Mouse (Mus musculus): ENCODE data around the gene Ccdc9b.
A peak's percentile ranks its signal among the peaks of the same experiment; 100 is the strongest.

Ccdc9b gene

DNA sequence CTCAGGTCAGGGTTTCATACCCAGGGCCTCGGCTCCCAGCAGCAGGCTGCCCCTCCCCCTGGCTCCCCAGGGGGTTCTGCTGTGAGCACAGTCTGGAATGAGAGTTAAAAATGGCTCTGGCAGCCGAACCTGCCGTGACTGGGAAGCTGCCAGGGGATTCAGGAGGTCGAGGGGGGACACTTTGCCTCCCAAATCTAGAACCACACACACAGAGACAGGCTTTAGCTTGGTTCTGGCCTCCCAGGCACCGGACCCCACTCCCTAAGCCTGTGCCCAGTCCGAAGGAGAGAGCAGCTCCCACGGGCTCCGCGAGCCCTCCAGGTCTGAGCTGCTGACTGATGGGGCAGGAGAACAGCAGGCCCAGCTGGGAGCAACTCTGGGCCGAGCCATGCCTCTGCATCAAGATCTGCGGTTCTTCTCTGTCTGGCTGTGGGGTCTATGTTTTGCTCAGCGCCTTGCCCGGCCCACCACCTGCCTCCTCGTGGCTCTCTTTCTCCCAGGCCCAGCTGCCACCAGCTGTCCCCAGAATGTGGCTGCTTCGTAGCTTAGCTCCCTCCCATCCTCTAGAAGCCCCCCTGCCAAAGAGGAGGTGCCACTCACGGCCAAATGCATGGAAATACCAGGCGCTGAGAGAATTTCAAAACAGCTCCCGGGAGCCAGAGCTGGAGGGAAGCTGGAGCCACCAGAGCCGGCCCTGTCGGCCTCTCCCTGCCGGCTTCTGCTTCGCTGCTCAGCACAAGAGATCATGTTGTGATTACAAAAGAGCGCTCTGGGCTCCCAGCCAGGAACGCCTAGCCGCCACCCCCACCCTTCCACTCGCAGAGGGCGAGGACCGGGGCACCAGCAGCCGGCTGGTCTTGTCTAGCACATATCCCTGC is at the start of gene Ccdc9b:
Gene Ccdc9b, minus strand, starts transcription at position 756 of the 878 bp plus-strand sequence.
- peak; percentile 63 for DNase-seq (ENCODE audit: low read depth, low spot score)

DNA sequence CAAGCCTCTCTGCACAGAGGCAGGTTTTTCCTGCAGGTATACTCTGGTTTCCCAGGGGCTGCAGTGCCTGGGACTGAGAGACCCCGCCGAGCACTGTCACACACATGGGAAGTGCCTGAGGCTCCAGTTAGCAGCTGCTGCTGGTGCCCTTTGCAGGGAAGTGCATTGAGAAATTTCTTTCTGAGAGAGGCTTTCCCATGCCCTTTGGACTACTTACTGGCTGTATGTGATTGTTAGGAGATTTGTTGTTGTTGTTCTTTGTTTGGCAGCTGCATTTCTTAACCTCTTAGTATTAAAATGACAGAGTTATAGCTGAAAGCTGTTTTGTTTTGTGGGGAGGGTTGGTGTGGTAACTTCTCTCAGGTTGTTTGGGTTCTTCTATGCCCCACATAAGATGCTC is 48.4 kb upstream of the Ccdc9b start:
- no peak for DNase-seq (ENCODE audit: low read depth, low spot score)

DNA sequence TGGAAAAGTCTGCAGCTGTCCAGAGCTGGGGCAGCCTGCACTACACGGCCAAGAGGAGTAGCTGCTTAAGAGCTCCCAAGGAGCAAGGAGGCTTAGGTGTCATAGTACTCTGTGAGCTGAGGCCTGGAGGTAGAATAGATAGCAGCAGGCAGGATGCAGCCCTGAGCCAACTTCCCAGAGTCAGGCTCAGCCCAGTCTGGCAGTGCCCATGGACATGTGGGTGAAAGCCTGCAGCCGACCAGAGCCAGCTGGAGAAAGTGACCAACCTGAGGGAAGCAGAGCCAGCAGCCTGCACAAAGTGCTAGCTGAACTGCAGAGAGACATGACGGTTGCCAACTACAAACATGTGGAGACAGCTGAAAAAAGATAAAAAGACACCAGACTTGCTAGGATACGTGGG is 44.4 kb upstream of the Ccdc9b start:
- no peak for DNase-seq (ENCODE audit: low read depth, low spot score)

DNA sequence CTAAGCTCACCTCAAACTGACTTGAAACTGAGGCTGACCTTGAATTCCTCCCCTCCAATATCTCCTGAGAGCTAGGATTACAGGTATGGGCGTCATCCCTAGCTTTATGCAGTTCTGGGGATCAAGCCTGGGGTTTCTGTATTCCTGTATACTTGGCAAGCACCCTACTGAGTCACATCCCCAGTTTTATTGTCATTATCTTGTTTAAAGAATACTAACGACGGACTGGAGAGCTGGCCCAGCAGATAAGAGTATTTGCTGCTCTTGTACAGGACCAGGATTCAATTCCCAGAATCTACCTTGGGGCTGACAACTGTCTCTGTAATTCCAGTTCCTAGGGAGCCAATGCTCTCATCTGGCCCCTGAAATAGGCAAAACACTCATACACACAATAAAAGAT is 43.3 kb upstream of the Ccdc9b start:
- no peak for DNase-seq (ENCODE audit: low read depth, low spot score)

DNA sequence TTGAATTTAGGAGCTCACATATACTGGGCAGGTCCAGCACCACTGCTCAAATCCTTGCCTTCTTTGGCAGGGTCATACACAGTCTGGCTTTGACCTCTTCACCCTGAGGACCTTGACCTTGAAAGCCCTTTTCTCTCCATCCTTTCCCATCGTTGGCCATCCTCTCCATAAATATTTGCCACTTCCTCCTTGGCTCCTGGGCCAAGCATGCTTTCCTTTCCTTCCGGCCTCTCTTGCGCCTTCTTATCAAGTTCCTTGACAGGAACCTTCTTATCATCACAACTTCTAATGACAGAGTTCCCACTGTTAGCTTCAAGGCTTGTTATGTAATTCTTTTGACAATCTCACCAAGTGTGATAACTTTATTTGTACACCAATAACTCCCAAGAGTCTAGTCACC is 42.7 kb upstream of the Ccdc9b start:
- DNase-seq (ENCODE audit: low read depth, low spot score): no peak

DNA sequence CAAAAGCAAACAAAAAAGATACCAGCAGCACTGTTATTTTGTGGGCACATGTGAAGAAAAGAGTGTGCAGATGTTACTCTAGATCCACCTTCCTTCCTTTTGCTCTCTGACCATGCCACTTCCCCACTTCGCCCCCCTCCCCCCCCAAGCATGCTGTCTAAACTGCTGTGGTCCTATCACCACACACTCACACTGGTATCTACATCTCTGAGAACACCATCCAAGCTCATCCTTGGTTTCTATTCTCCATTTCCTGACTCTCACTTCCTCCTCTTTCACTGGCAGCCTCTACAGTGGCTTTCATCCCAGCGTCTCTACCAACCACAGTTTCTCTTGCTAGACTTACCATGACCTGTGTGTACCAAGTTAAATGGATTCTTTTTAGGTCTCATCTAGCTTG is 42.0 kb upstream of the Ccdc9b start:
- DNase-seq (ENCODE audit: low read depth, low spot score): no peak

DNA sequence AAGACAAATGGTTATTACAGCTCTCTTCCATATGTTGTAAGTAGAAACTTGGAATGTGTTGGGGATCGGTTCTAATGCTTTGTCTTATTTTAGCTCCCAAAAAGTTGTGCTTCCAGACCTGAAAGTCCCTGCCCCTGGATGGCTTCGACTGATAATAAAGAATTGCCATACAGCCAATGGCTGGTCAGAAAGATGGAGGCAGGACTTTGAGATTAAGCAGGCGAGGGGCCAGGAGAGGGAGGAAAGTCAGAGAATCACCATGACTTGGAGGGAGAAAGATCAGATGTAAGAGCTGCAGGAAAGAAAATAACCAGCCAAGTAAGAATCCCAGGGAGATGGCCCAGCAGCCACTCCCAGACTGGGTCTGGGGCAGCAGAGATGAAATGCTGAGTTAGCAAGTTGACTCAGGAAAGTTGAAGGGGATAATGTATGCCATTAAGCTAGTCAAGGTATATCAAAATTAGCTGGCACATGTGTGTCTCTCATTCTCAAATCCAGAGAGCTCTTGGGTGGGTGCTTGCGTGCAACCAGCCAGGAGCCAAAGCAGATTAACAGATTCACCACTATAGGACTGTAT is 40.2 kb upstream of the Ccdc9b start:
- DNase-seq (ENCODE audit: low read depth, low spot score): no peak

DNA sequence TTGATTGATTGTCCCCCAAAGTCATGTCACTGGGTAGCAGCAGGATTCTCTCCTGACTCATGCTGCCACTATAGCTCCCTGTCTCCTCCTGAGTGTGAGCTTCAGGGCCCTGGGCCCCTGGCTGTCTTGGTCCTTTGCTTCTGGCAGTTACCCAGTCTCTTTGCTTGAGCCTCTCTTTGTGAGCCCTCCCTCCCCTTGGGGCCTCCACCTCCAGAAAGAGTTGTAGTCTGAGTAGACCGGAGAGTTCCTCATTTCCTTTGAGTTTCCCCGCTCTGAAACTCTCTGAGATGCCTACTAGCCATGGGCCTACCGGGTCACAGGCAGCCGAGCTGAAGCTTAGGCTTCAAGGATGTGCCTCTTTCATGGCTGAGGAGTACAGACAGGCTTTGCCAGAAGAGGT is 31.2 kb upstream of the Ccdc9b start:
- no peak for DNase-seq (ENCODE audit: low read depth, low spot score)

DNA sequence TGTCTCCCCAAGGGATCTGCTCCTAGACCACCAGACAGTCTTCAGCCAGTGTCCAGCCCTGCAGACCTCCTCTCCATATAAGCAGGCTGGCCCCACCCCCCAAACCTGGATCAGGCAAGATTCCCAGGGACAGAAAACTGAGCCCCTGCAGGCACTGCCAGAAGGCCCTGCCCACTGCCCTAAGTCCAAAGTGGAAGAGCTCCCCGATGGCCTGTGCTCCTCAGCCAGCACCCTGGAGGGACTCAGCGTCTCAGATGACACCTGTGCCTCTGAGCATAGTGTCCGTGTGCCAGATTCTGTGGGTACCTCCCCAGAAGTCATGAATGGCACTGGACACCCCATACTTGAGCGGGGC is 29.8 kb upstream of the Ccdc9b start:
- no peak for DNase-seq (ENCODE audit: low read depth, low spot score)

DNA sequence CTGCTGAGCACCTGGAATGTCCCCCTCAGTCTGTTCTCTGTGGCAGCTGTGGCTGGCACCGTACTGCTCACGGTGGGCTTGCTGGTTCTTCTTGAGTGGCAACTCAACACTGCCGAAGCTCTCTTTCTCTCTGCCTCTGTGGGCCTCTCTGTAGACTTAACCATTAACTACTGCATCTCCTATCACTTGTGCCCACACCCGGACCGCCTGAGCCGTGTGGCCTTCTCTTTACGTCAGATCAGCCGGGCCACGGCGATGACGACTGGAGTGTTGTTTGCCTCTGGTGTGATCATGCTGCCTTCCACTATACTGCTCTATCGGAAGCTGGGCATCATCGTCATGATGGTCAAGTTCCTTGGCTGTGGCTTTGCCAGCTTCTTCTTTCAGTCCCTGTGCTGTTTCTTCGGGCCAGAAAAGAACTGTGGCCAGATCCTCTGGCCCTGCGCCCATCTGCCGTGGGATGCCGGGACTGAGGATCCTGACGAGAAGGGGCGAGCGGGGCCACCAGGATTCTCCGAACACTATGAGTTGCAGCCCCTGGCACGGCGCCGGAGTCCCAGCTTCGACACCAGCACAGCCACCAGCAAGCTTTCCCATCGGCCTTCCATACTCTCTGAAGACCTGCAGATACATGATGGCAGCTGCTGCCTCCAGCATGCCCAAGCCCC is 29.3 kb upstream of the Ccdc9b start:
- no peak for DNase-seq (ENCODE audit: low read depth, low spot score)

DNA sequence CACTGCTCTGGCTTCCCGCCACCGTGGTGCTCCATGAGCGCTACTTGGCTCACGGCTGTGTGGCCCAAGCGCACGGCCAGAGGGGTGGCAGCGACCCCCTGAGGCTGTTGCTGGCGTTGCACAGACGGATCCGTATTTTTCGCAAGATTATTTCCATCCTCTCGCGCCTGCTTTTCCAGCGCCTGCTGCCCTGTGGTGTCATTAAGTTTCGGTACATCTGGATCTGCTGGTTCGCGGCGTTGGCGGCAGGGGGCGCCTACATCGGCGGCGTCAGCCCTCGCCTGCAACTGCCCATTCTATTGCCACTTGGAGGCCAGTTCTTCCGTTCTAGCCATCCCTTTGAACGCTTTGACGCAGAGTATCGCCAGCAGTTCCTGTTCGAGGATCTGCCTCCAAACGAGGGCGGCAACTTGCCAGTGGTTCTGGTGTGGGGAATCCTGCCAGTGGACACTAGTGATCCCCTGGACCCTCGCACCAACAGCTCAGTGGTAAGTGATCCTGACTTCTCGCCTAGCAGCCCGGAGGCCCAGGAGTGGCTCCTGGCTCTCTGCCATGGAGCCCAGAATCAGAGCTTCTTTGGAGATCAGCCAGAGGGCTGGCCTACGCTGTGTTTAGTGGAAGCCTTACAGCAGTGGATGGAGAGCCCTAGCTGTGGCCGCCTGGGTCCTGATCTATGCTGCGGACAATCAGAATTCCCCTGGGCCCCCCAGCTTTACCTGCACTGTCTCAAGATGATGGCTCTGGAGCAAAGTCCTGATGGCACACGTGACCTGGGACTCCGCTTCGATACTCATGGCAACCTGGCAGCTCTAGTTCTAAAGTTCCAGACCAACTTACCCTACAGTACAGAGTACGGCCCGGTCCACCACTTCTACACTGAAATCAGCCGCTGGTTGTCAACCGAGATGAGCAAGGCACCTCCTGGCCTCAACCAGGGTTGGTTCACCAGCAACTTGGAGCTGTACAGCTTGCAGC is 28.4 kb upstream of the Ccdc9b start:
- DNase-seq (ENCODE audit: low read depth, low spot score): no peak

DNA sequence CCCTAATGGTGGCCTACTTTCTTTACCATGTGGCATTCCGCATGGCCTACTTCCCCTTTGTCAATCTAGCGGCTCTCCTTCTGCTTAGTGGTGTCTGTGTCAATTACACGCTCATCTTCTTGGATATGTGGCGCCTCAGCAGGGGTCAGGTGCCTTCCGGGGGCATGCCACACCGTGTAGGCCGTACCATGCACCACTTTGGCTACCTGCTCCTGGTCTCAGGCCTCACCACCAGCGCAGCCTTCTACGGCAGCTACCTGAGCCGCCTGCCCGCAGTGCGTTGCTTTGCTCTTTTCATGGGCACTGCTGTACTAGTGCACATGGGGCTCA is 27.7 kb upstream of the Ccdc9b start:
- no peak for DNase-seq (ENCODE audit: low read depth, low spot score)

DNA sequence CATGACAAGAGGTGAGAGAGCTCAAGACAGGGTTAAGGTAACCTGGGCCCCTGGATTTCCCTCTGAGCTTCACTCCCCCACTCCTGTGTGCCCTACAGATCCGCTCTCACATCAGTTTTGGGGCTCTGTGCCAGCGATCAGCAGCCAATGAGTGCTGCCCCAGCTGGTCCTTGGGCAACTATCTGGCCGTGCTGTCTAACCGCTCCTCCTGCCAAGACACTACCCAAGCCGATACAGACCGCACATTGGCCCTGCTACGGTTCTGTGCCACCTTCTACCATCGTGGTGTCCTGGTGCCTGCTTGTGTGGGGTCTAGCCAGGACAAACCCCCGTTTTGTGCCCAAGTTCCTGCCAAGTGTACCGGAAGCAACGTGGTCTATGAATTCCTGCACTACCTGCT is 27.0 kb upstream of the Ccdc9b start:
- DNase-seq (ENCODE audit: low read depth, low spot score): no peak

DNA sequence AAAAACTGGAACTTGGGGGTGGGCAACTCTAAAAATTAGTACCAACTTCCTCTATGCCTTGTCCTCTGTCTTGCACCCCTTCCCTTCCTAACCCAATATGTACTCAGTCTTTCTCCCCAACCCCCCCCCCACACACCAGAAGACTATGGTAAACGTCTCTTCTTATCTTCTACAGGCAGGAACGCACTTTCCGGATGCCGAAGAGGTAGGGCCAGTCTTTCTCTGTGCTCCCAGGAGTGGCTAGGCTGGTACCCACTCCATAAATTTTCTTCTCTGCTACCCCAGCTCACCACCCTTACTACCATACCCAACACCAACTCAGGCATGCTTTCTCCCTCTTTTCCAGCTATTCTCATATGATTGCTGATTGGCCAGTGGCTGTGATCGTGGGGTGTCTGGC is 24.1 kb upstream of the Ccdc9b start:
- DNase-seq (ENCODE audit: low read depth, low spot score): no peak

DNA sequence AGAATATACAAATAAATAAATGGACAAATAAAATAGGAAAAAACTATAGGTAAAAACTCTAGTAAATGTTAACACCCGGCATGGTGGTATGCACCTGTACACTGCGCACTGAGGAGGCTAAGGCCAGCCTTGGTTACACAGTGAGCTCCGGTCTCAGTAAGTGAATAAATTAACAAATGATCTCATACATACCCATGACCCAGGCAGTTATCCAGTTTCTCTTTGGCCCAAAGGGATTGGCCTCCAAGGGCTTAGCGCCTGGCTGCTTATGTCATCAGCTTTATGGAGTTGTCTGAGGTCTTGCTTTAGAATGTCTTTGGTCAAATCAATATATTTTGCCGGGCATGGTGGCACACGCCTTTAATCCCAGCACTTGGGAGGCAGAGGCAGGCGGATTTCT is 21.2 kb upstream of the Ccdc9b start:
- DNase-seq (ENCODE audit: low read depth, low spot score): no peak

DNA sequence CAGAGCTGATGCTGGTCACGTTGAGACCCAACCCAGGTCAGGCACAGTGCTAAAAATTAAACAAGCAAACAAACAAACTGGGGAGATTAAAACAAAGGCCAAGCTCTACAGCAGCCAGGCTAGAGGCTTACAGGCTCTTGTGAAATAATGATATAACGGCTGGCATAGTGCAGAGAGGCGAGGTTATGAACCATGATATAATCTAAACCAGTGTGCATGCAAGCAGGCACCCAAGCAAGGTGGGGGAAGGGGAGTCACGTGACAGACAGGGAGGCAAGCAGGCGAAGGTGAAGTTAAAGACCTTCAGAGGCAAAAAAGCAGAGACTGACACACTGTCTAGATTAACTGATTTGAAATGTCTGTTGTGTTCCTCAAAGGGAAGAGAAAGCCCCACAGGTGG is 20.6 kb upstream of the Ccdc9b start:
- DNase-seq (ENCODE audit: low read depth, low spot score): no peak

DNA sequence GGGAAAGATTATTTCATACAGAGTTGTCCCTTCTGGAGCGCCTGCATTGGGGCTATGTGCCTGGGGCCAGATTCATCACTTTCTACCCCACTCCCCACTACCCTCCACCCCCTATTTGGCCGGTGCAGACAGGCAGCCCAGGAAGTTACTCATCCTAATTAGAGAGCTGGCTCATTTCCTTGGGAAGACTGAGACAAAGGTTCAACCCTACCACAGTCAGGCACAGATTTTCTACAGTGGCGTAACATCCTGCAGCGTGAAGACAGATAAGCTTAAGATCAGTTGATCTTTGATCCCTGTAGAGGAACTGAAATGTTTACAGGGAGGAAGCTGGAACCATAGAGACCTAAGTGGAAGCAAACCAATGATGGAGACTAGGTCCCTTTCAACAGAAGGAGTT is 19.8 kb upstream of the Ccdc9b start:
- no peak for DNase-seq (ENCODE audit: low read depth, low spot score)

DNA sequence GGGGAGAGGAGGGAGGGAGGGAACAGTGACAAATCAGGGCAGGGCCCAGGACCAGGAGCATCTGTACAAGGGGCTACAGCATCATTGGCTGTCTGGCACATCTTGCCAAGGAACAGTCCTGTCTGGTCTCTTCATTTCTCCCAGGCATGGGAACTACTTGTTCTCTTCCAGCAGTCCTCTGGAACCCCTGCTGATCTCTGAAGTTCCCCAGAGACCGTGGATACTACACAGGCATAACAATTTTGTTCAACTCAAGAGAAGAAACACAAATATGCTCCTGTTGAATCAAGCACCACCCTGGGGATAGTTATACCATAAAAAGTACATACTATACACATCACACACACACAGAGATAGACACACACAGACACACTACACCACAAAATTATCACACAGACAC is 18.7 kb upstream of the Ccdc9b start:
- no peak for DNase-seq (ENCODE audit: low read depth, low spot score)

DNA sequence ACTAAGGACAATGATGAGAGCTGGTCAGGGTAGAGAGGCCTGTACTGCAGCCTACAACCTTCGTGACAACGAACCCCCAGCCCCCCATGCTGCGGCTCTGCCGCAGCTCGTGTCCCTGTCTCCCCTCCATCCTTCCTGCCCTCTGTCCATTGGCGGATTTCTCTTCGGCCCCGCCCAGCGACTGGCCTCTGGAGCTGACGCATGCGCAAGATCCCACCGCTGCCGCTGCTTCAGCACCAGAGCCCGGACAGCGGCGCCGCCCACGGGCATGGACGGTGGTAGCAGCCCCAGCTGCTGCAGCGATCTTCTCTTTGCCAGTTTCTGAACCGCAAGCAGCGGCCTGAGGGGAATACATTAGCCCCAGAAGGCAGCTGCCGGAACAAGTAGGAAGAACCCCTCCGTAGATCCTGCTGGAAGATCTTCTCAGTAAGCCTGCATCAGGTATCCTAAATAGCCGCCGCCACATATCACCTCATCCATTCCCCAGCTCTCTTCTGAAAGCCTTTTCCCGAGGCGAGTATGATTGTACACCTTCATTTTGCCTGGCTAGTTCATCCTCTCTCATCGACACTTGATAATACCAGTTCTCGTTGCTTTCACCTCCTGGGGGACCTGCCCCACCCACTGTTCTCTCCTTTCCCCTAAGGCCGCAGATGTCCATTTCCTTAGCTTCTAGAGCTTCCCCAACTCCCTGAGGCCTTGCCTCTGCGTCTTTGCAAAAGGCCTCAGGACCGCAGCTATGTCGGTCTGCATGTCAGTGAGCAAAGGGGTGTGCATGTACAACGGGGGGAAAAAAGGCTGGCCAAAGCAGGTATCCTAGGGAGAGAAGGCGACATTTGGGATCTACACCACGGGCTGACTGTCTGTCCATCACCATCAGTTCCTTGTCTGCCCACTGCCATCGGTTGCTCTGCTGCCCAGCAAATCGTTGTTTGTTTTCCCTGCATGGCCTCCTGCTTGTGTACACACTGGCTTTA is 17.3 kb upstream of the Ccdc9b start, which contains the start of gene Disp2:
Gene Disp2, plus strand, starts transcription at position 216 of the 977 bp plus-strand sequence.
- DNase-seq (ENCODE audit: low read depth, low spot score): peak; percentile 88

DNA sequence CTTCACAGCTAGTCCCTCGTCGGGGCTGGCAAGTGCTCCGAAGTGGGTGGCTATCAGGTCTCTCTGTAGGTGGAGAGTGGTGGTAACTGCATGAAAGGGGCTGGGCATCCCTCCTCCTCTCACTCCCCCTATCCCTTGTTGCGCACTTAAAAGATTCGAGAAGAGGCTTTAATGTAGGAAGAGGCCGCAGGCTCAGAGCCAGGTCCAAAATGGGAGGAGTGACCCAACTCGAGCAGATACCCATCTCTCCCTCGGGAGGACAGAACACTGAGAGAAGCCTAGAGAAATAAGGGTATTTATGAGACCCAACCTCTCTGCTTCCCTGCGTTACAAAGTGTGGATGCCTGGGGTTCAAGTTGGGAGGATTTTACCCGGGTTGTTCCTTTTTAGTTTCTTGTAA is 16.6 kb upstream of the Ccdc9b start:
- DNase-seq (ENCODE audit: low read depth, low spot score): no peak

DNA sequence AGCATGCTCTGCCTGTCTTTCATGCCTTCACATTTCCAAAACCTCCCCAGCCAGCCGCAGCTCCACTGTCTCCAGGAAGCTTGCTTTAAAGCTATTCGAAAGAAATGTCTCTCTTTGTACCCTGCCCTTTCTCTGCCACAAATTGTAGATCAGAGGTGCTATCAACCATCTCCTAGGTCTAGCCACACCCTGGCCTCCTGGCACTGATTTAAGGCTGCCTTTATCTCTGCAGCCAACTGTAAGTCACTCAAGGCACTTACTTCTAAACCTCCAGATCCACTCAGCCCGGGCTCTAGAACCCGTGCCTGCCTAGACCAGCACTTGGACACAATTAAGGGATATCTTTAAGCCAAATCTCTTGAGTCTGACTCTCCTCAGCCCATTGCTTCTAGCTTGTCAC is 16.0 kb upstream of the Ccdc9b start:
- no peak for DNase-seq (ENCODE audit: low read depth, low spot score)
